Mouse (Mus musculus): ENCODE results near the gene Nt5c3b. TPM values are rescaled to one million over a fixed set of nuclear protein-coding genes. Genes with fewer than 3 reads are reported as not detected.

Nt5c3b gene
- total RNA-seq, 2 experiments from 2014 or later, result 45.6 to 50.0 TPM

DNA sequence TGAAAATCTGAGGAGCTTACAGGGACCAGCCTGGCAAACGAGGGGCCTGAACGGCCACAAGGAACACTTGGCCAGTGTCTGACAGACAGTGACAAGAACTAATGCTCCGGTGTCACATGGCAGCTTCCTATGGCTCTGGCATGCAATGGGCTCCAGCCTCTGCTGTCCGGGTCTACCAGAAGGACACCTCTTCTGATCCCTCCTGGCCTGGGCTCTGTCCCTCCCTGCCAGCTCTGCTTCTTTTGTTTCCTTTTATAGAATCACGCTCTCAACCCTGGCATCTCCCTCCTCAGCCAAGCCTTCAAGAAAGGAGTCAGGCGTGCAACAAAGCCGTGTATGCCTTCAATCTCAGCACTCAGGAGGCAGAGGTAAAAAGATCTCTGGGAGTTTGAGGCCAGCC, 11.6 kb downstream of the Nt5c3b start:
- DNase-seq (ENCODE audit: low spot score in 2 of 2), result no peak

- peak; percentile 55 to 72 for DNase-seq (ENCODE audit: low spot score in 2 of 2)
Observed at GRCm38 (mm10) chr11:100428612-100429199, 12.9 kb downstream of the Nt5c3b start.

GRCm38 (mm10) chr11:100426820-100427219, 14.8 kb downstream of the Nt5c3b start:
- DNase-seq (ENCODE audit: low spot score in 2 of 2), result no peak

DNA sequence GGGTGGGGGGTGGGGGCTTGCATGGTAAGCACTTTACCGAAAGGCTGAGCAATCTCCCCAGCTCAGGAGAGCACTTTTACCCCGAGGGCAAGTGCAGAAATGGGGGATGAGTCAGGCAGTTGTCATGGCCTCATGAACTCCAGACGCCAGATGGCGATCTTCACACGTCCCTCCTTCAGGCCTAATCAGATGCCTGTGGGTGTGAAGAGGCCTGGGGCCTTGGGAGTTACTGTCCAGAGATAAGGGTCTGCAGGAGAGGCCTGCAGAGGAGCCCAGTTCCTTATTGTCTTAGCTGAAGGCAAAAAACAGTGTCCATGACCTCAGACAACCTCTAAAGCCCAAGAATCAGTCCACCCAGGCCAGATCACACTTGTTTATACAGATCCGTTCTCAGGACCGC, 15.8 kb downstream of the Nt5c3b start:
- peak; percentile 78 to 80 for DNase-seq (ENCODE audit: low spot score in 2 of 2)

DNA sequence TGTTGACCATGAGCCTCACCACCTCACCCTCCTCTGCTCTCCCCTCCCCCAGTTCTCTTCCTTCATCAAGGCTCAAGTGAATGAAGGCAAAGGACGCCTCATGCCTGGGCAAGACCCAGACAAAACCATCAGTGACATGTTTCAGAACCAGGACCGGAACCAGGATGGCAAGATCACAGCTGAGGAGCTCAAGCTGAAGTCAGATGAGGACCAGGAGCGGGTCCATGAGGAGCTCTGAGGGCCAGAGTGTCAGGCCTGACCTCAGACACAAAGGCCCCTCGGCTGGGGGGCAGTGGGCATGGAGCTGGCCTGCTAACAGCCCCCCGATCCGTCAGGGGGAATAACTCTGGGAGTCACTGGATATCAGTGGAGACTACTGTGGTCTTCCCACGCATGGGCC, 17.8 kb downstream of the Nt5c3b start:
- DNase-seq (ENCODE audit: low spot score in 2 of 2), result no peak

GRCm38 (mm10) chr11:100421537-100421936, 20.1 kb downstream of the Nt5c3b start:
- no peak for DNase-seq (ENCODE audit: low spot score in 2 of 2)

GRCm38 (mm10) chr11:100414914-100415822, 26.4 kb downstream of the Nt5c3b start, which contains the start of gene Fkbp10:
Gene Fkbp10, plus strand, starts transcription at chr11:100415697.
- DNase-seq (ENCODE audit: low spot score in 2 of 2), result peak; percentile 54 to 61

GRCm38 (mm10) chr11:100414021-100414913, 27.3 kb downstream of the Nt5c3b start, which contains the start of gene P3h4:
Gene P3h4, minus strand, starts transcription at chr11:100414836.
- peak; percentile 78 to 84 for DNase-seq (ENCODE audit: low spot score in 2 of 2)

DNA sequence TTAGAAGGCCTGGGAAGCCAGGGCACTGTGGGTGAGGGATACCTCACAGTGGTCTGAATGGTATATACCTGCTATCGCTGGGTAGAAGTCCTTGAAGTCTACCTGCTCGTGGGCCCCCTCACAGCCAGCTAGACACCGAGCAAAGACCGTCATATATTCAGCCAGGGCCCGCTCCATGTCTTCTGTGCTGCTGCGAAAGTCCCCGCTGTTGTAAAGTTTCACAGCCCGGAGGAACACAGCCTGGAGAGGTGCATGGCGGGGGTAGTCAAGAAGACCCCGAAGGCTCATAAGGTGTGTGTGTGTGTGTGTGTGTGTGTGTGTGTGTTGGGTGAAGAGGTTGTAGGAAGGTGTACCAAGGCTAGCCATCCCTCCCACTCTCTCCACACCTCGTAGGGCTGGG, 28.1 kb downstream of the Nt5c3b start:
- no peak for DNase-seq (ENCODE audit: low spot score in 2 of 2)

DNA sequence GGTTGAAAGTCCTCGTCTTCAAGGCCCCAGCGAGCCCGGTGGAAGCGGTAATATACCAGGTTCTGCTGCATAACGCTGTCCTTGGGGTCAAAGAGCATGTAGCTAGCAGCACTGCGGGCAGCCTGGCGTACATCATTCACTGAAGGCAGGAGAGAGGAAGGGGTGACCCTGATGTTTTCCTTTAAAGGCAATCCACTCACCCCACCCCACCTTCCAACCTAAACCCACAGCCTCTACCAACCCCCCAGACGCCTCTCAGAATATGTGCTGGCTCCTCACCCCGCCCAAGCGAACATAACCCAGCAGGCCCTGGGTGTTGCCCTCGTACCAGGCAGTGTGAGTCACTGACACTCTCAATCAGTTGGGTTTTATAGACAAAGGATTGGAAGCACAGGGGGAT, 29.9 kb downstream of the Nt5c3b start:
- DNase-seq (ENCODE audit: low spot score in 2 of 2), result no peak

GRCm38 (mm10) chr11:100409686-100410085, 31.9 kb downstream of the Nt5c3b start:
- no peak for DNase-seq (ENCODE audit: low spot score in 2 of 2)

GRCm38 (mm10) chr11:100408835-100409462, 32.7 kb downstream of the Nt5c3b start:
- no peak for DNase-seq (ENCODE audit: low spot score in 2 of 2)

DNA sequence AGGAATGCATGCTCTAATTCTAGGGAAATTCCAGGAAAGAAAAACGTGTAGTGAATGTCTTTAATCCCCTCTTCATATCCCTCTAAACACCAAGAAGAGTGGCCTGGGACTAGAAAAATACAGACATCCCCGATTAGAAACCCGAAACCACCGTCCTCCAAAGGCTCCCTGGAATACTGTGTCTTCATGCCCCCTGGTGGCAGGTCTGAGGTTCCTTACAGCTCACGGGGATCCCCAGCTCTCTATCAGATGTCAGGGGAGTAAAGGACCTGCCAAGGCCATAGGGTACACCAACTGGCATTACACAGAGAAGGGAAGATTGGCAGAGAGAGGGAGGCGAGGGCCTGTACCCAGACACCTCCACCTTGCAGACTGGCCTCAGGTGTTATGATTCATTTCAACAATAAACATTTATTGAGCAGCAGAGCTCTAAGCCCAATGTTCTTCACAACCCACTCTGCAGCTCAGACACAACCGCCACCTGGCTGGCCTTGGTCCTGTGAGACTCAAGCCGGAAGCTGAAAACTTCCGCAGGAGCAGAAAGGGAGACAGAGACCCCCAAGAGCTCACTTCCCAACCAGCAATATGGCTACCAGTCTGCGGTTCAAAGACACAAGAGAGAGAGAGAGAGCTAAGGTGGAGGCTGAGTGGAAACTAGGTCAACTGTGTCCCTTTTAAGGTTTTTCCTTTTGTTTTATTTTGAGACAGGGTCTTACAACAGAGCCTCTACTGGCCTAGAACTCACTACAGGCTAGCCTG, 33.4 kb downstream of the Nt5c3b start:
- DNase-seq (ENCODE audit: low spot score in 2 of 2), result peak; percentile 61 to 65

DNA sequence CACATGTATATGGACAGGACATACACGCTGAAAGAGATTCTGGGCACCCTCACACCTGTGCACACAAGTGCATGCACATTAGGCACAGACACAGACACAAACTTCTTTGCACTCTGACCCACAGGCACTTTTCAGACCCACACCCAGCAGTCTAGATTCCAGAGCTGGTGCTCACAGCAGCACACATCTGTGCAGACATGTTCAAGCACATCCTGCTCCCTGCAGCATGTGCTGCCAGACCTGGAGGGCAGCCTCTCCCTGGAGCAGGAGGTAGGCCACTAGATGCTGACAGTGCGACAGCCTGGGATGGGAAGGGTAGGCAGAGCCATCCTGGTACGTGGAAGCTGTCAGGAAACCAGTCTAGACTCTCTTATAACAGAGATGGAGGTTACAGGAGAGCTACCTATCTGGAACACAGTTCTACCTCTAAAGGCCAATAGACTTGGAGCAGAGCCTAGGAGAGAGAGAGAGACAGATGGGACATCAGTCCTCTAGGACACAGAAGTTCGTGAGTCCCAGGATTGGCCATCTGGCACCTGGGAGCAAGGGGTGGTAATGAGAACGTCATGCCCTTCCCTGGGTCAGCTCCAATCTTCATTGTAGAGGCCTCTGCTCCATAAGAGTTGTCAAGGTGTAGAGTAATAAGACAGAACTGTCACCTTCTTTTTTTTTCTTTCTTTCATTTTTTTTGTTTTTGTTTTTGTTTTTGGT, 34.5 kb downstream of the Nt5c3b start:
- DNase-seq (ENCODE audit: low spot score in 2 of 2), result no peak

GRCm38 (mm10) chr11:100406273-100406672, 35.3 kb downstream of the Nt5c3b start:
- no peak for DNase-seq (ENCODE audit: low spot score in 2 of 2)

GRCm38 (mm10) chr11:100404456-100405074, 37.0 kb downstream of the Nt5c3b start:
- no peak for DNase-seq (ENCODE audit: low spot score in 2 of 2)

DNA sequence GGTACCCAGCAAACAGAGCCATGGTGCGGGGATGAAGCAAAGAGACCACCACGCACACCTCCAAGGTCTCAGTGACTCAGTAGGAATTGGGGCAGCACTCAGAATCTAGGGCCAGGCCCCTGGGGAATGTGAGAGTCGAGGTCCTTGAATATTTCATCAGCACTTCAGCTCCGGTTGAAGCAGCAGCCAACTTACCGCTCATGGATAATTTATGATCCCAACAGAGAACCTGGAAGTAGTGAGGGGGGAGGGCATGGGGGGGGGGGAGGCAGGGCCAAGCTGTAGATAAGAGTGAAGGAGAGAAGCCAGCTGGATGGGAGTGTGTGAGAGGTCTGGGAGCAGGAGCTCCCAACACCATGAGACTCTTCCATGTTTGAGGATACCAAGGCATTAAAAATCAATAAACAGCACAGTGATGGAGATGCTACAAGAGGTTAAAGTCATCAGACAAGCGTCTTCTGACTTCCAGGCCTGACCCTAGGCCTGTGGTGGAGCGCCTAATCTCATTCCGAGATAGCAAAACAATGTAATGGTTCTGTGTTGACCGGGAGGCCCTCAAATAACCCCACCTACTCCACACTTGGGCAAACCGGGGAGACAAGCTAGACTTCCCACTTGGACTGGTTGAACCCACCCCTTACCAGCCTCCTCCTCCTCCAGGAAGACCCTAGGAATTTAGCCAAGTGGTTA, 38.0 kb downstream of the Nt5c3b start:
- no peak for DNase-seq (ENCODE audit: low spot score in 2 of 2)

DNA sequence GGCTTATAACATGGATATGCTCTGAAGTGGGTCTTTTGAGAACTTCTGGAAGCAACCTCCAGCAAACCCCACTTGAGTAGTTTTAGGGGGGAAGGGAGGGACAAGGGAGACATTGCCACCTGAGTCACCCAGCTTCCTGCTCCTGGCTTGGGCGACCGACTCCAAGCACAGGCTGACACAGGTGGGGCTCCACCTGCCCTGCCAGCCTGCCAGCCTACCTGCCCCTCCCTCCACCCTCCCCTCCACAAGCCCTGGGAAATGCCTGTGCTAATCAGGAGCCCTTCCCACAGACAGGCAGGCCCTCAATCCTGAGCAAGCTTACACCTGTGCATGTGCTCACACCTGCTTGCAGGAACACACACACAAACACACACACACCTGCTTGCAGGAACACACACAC, 38.9 kb downstream of the Nt5c3b start:
- DNase-seq (ENCODE audit: low spot score in 2 of 2), result no peak

Measured in adrenal gland, adult 18-20 months (tissue).